Mouse (Mus musculus) liver, embryonic 14.5 days (tissue): Measurements from ENCODE around the gene Wdfy4.

ENCODE experiments used
- CTCF ChIP-seq: IDR thresholded peaks from 2 replicates; pipeline ENCODE4 v1.5.1; 2016; ENCODE audit warnings: antibody characterized with exemption, low read depth, control low read depth
- EP300 ChIP-seq: IDR thresholded peaks from 2 replicates; pipeline ENCODE4 v1.6.1; 2016; ENCODE audit warnings: antibody characterized with exemption, low read depth

GRCm38 (mm10) chr14:33225235-33225634 is 39.9 kb upstream of the Wdfy4 start:
- TF ChIP-seq CTCF (no peak), EP300 (no peak)
